In the genomic region with DNA sequence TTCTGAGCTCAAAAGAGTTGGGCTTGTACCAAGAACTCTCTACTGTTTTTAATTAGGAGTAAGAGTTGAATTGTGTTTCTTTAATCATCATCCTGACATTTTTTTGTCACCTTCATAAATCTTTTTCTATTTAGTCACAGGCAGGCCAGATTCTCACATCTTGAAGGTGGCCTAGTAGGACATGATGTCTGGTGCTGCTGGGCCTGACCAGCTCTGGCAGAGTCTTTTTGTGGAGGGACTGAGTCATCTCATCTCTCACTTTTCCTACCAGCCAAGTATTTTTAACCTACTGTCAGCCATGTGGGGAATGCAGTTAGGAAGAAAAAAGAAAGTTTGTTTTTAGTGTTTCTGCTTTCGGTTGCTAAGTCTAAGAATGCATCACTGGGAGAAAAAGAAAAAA, we compare ENCODE assay signal across 15 mouse cellular contexts.
DNase-seq lines count a peak whose midpoint lies in the region; TF ChIP-seq lines count a peak whose summit lies in the region.
"Had no signal": no experiment of that assay in that cellular context is flagged by ENCODE, and none has a peak within 500 bp of the region (broad histone marks: within the 10 kb centered on the region; RNA-seq: fewer than 3 reads in every experiment).

No protein-coding gene starts in this region.

- intact Hi-C loops in heart, postnatal 36 days (cut with DNase I), result loop anchor here (5.0 to 10.0 kb wide), 3 partner anchors 63 to 505 kb away; a partner anchor contains a TSS

- peak overlapping the region; percentile 79 for H3K27ac ChIP-seq in embryonic fibroblast, embryonic 13.5 days (ENCODE audit: insufficient read depth, low read length)
- H3K27ac ChIP-seq: embryonic facial prominence, embryonic 15.5 days; forebrain, embryonic 15.5 days; liver, embryonic 12.5 days; neural tube, embryonic 12.5 days had no signal

- TF ChIP-seq POLR2A in embryonic fibroblast, embryonic 13.5 days (IDR thresholded peaks at IDR 0.05; ENCODE audit: low read depth, low read length), result no peak

- no peak overlapping the region for H3K4me3 ChIP-seq in embryonic fibroblast, embryonic 13.5 days (ENCODE audit: insufficient read depth, low read length)
- H3K4me3 ChIP-seq: embryonic facial prominence, embryonic 15.5 days; forebrain, embryonic 15.5 days; liver, embryonic 12.5 days; neural tube, embryonic 12.5 days had no signal

- peak; percentile 83 for DNase-seq in heart, adult 11 months
- no peak for DNase-seq in heart, postnatal 36 days
- peak; percentile 8 for DNase-seq in lung, postnatal 14 days
- DNase-seq in lung, postnatal 4 days, result no peak
- peak; percentile 30 for DNase-seq in lung, postnatal 36 days
- no peak for DNase-seq in layer of hippocampus, postnatal 10 days (ENCODE audit: low spot score in 2 of 2)
- DNase-seq in ovary, postnatal 14 days (ENCODE audit: low spot score), result no peak
- DNase-seq: adrenal gland, adult 8-10 months; cerebellum, postnatal 10 days; kidney, postnatal 14 days had no signal

- peaks cover 9% of the 10 kb centered on the region; the same call in 1 of the 2 replicates for H3K4me1 ChIP-seq in embryonic fibroblast, embryonic 13.5 days (ENCODE audit: control insufficient read depth, insufficient read depth, low read length)
- H3K4me1 ChIP-seq: liver, embryonic 12.5 days had no signal

- TF ChIP-seq CTCF in embryonic fibroblast, embryonic 13.5 days (IDR thresholded peaks at IDR 0.05; ENCODE audit: borderline replicate concordance, insufficient read depth, low read length), result no peak

Comparison
In these comparisons a context has a peak if more than half of its experiments do, and no peak if none do; other contexts are left out.
1. DNase-seq: peak in heart, adult 11 months (single experiment), lung, postnatal 14 days (single experiment) and lung, postnatal 36 days (single experiment); none in heart, postnatal 36 days (0 of 2), lung, postnatal 4 days (0 of 2), layer of hippocampus, postnatal 10 days (0 of 2) and ovary, postnatal 14 days (single experiment).